Mouse (Mus musculus): ENCODE results near the gene Imp4. TPM values are rescaled to one million over a fixed set of nuclear protein-coding genes. Genes with fewer than 3 reads are reported as not detected.

Imp4 gene
- polyA plus RNA-seq, 1 experiment from 2014 or later: 65.9 TPM

- no peaks in the 10 kb centered on the region for H3K36me3 ChIP-seq
- peaks cover 16% of the 10 kb centered on the region for H3K27me3 ChIP-seq (replicated peaks)
- H3K4me2 ChIP-seq: no peak overlapping the region
- H3K9ac ChIP-seq: no peak overlapping the region
- 15% methylated on average over 7 of the region's 7 CpGs for WGBS
- no peak overlapping the region for H3K27ac ChIP-seq (ENCODE audit: poor library complexity, severe bottlenecking)
- ATAC-seq (ENCODE audit: insufficient number of reproducible peaks, low FRiP score): 0 out of 2 replicates have a peak, but pooled peaks have one; percentile 26
- H3K4me3 ChIP-seq: no peak overlapping the region
- H3K4me1 ChIP-seq (replicated peaks): peaks cover 4% of the 10 kb centered on the region; the same call in 1 of the 2 replicates
- no peaks in the 10 kb centered on the region for H3K9me3 ChIP-seq (replicated peaks)
These were observed 23.1 kb downstream of the Imp4 start for GRCm38 (mm10) chr1:34462766-34463165.

- Histone ChIP-seq H3K9me3 (replicated peaks) (no peaks in the 10 kb centered on the region), H3K27me3 (replicated peaks) (peaks cover 7% of the 10 kb centered on the region), H3K9ac (no peak overlapping the region), H3K4me3 (no peak overlapping the region), H3K4me1 (replicated peaks) (no peaks in the 10 kb centered on the region; the same call in 1 of the 2 replicates), H3K27ac (ENCODE audit: poor library complexity, severe bottlenecking) (no peak overlapping the region), H3K4me2 (no peak overlapping the region), H3K36me3 (no peaks in the 10 kb centered on the region)
- ATAC-seq (ENCODE audit: insufficient number of reproducible peaks, low FRiP score): no peak
- 84% methylated on average over 8 of the region's 8 CpGs for whole genome bisulfite sequencing
These were observed 24.7 kb downstream of the Imp4 start for GRCm38 (mm10) chr1:34464310-34464817.

- Histone ChIP-seq H3K4me3 (no peak overlapping the region), H3K36me3 (no peaks in the 10 kb centered on the region), H3K4me1 (replicated peaks) (no peaks in the 10 kb centered on the region), H3K4me2 (no peak overlapping the region), H3K27me3 (replicated peaks) (peaks cover 4% of the 10 kb centered on the region), H3K9me3 (replicated peaks) (no peaks in the 10 kb centered on the region), H3K9ac (no peak overlapping the region), H3K27ac (ENCODE audit: poor library complexity, severe bottlenecking) (no peak overlapping the region)
- ATAC-seq (ENCODE audit: insufficient number of reproducible peaks, low FRiP score): no peak
- 66% methylated on average over 6 of the region's 6 CpGs for WGBS
These were observed 25.8 kb downstream of the Imp4 start for GRCm38 (mm10) chr1:34465445-34465844.

GRCm38 (mm10) chr1:34468051-34468450 is 28.4 kb downstream of the Imp4 start:
- no peak overlapping the region for H3K4me3 ChIP-seq
- no peak overlapping the region for H3K27ac ChIP-seq (ENCODE audit: poor library complexity, severe bottlenecking)
- ATAC-seq (ENCODE audit: insufficient number of reproducible peaks, low FRiP score): no peak
- H3K27me3 ChIP-seq (replicated peaks): peaks cover 15% of the 10 kb centered on the region
- no peak overlapping the region for H3K4me2 ChIP-seq
- peaks cover 9% of the 10 kb centered on the region; the same call in 1 of the 2 replicates for H3K4me1 ChIP-seq (replicated peaks)
- H3K9me3 ChIP-seq (replicated peaks): no peaks in the 10 kb centered on the region
- no peak overlapping the region for H3K9ac ChIP-seq
- H3K36me3 ChIP-seq: no peaks in the 10 kb centered on the region
- WGBS: 57% methylated on average over 3 of the region's 3 CpGs

- Histone ChIP-seq H3K4me1 (replicated peaks) (peaks cover 13% of the 10 kb centered on the region; the same call in 1 of the 2 replicates), H3K36me3 (no peaks in the 10 kb centered on the region), H3K4me2 (no peak overlapping the region), H3K27me3 (replicated peaks) (peaks cover 17% of the 10 kb centered on the region), H3K27ac (ENCODE audit: poor library complexity, severe bottlenecking) (no peak overlapping the region), H3K9me3 (replicated peaks) (no peaks in the 10 kb centered on the region), H3K9ac (no peak overlapping the region), H3K4me3 (no peak overlapping the region)
- no peak for ATAC-seq (ENCODE audit: insufficient number of reproducible peaks, low FRiP score)
- WGBS: 80% methylated on average over 4 of the region's 4 CpGs
These were observed 28.8 kb downstream of the Imp4 start for GRCm38 (mm10) chr1:34468500-34468899.

- Histone ChIP-seq H3K4me3 (no peak overlapping the region), H3K9me3 (replicated peaks) (no peaks in the 10 kb centered on the region), H3K4me1 (replicated peaks) (peaks cover 15% of the 10 kb centered on the region; the same call in 1 of the 2 replicates), H3K36me3 (no peaks in the 10 kb centered on the region), H3K9ac (no peak overlapping the region), H3K4me2 (no peak overlapping the region), H3K27ac (ENCODE audit: poor library complexity, severe bottlenecking) (no peak overlapping the region), H3K27me3 (replicated peaks) (peaks cover 22% of the 10 kb centered on the region)
- 76% methylated on average over 5 of the region's 5 CpGs for WGBS
- ATAC-seq (ENCODE audit: insufficient number of reproducible peaks, low FRiP score): no peak
These were observed 30.1 kb downstream of the Imp4 start for GRCm38 (mm10) chr1:34469801-34470200.

- 1% methylated on average over 42 of the region's 43 CpGs for WGBS
- peak; percentile 78 for ATAC-seq (ENCODE audit: insufficient number of reproducible peaks, low FRiP score)
These were observed 33.0 kb downstream of the Imp4 start for GRCm38 (mm10) chr1:34472427-34473300.

GRCm38 (mm10) chr1:34478891-34479655 is 39.4 kb downstream of the Imp4 start:
- peak; percentile 69; the same call in 1 of the 2 replicates for ATAC-seq (ENCODE audit: insufficient number of reproducible peaks, low FRiP score)
- Histone ChIP-seq H3K4me3 (no peak overlapping the region), H3K4me2 (peak overlapping the region; percentile 49), H3K4me1 (replicated peaks) (peaks cover 17% of the 10 kb centered on the region), H3K9me3 (replicated peaks) (no peaks in the 10 kb centered on the region), H3K36me3 (no peaks in the 10 kb centered on the region), H3K27me3 (replicated peaks) (no peaks in the 10 kb centered on the region; the same call in 1 of the 2 replicates), H3K27ac (ENCODE audit: poor library complexity, severe bottlenecking) (peak overlapping the region; percentile 71), H3K9ac (no peak overlapping the region)
- WGBS: 15% methylated on average over 11 of the region's 11 CpGs

More at GRCm38 (mm10) chr1:34472427-34473300, 33.0 kb downstream of the Imp4 start:
- Histone ChIP-seq H3K4me2 (peak overlapping the region; percentile 99), H3K9me3 (replicated peaks) (no peaks in the 10 kb centered on the region), H3K9ac (peak overlapping the region; percentile 73), H3K27me3 (replicated peaks) (peaks cover 22% of the 10 kb centered on the region), H3K4me3 (peak overlapping the region; percentile 68), H3K4me1 (replicated peaks) (peaks cover 15% of the 10 kb centered on the region; the same call in 1 of the 2 replicates), H3K36me3 (no peaks in the 10 kb centered on the region), H3K27ac (ENCODE audit: poor library complexity, severe bottlenecking) (no peak overlapping the region)

- no peaks in the 10 kb centered on the region for H3K9me3 ChIP-seq (replicated peaks)
- H3K9ac ChIP-seq: no peak overlapping the region
- H3K4me1 ChIP-seq (replicated peaks): peaks cover 27% of the 10 kb centered on the region
- no peak overlapping the region for H3K4me3 ChIP-seq
- H3K27ac ChIP-seq (ENCODE audit: poor library complexity, severe bottlenecking): no peak overlapping the region
- WGBS: 32% methylated on average over 5 of the region's 5 CpGs
- no peaks in the 10 kb centered on the region; the same call in 1 of the 2 replicates for H3K27me3 ChIP-seq (replicated peaks)
- no peak overlapping the region for H3K4me2 ChIP-seq
- no peaks in the 10 kb centered on the region for H3K36me3 ChIP-seq
- ATAC-seq (ENCODE audit: insufficient number of reproducible peaks, low FRiP score): no peak
These were observed 41.1 kb downstream of the Imp4 start for GRCm38 (mm10) chr1:34480801-34481200.

- H3K27me3 ChIP-seq (replicated peaks): no peaks in the 10 kb centered on the region
- H3K4me2 ChIP-seq: no peak overlapping the region
- peaks cover 30% of the 10 kb centered on the region for H3K4me1 ChIP-seq (replicated peaks)
- no peak for ATAC-seq (ENCODE audit: insufficient number of reproducible peaks, low FRiP score)
- WGBS: 54% methylated on average over 5 of the region's 5 CpGs
- H3K4me3 ChIP-seq: no peak overlapping the region
- no peak overlapping the region for H3K27ac ChIP-seq (ENCODE audit: poor library complexity, severe bottlenecking)
- no peak overlapping the region for H3K9ac ChIP-seq
- no peaks in the 10 kb centered on the region for H3K9me3 ChIP-seq (replicated peaks)
- no peaks in the 10 kb centered on the region for H3K36me3 ChIP-seq
These were observed 42.4 kb downstream of the Imp4 start for GRCm38 (mm10) chr1:34481920-34482669.

All from heart, embryonic 12.5 days (tissue).